Mouse (Mus musculus) kidney, embryonic 14.5 days (tissue): ENCODE data around the gene Evpl. TPM values are rescaled to one million over a fixed set of nuclear protein-coding genes. Genes with fewer than 3 reads are reported as not detected.

Source experiments
- ATAC-seq: fragments of 200-750 bp; cut with Nextera tagmentation; 2 replicates; pipeline ENCODE4 v1.8.0; 2017; ENCODE audit warnings: moderate number of reproducible peaks, mild to moderate bottlenecking, moderate TSS enrichment, moderate library complexity; ENCODE audit not compliant: low FRiP score, low TSS enrichment
- H3K27ac ChIP-seq: fragments of 300-500 bp; sonication (generic); 2 replicates; pipeline ENCODE4 v1.5.1; 2014; ENCODE audit warnings: low read depth, mild to moderate bottlenecking, low read length, moderate library complexity, mixed read lengths
- H3K27me3 ChIP-seq: fragments of 300-500 bp; sonication (generic); 2 replicates; pipeline ENCODE4 v1.6.1; 2014; ENCODE audit warnings: mild to moderate bottlenecking, low read length; ENCODE audit not compliant: control insufficient read depth, insufficient read depth
- H3K36me3 ChIP-seq: fragments of 300-500 bp; sonication (generic); 2 replicates; pipeline ENCODE4 v1.6.1; 2014; ENCODE audit warnings: low read length, mixed read lengths; ENCODE audit not compliant: control insufficient read depth, insufficient read depth
- H3K4me1 ChIP-seq: fragments of 300-500 bp; sonication (generic); 2 replicates; pipeline ENCODE4 v1.6.1; 2014; ENCODE audit warnings: low read length, mixed read lengths; ENCODE audit not compliant: control insufficient read depth, insufficient read depth
- H3K4me2 ChIP-seq: fragments of 300-500 bp; sonication (generic); replicated peaks from 2 replicates; pipeline ENCODE4 v1.6.1; 2014; ENCODE audit warnings: low read depth, mild to moderate bottlenecking, low read length
- H3K4me3 ChIP-seq: fragments of 300-500 bp; sonication (generic); 2 replicates; pipeline ENCODE4 v1.5.1; 2014; ENCODE audit warnings: mild to moderate bottlenecking, low read length
- H3K9ac ChIP-seq: fragments of 300-500 bp; sonication (generic); 2 replicates; pipeline ENCODE4 v1.6.1; 2014; ENCODE audit warnings: low read depth, mild to moderate bottlenecking, low read length, moderate library complexity
- H3K9me3 ChIP-seq: fragments of 300-500 bp; sonication (generic); 2 replicates; pipeline ENCODE4 v1.6.1; 2016; ENCODE audit warnings: low read length; ENCODE audit not compliant: control insufficient read depth
- WGBS: fragments of 180-500 bp; shearing (Covaris S2); extraction: QIAGEN DNeasy Blood & Tissue Kit; methylation state at CpG from one replicate; pipeline ENCODE4 v1.1.7; 2014; 5-methylcytosine and 5-hydroxymethylcytosine counted together
- polyA plus RNA-seq: library from polyadenylated mRNA; unstranded; fragments of >200 nt; fragmentation: Nextera tagmentation; extraction: Ambion mirVana; gene quantifications from 2 replicates; pipeline ENCODE4 v1.2.1, GENCODE M21; 2014

The Evpl gene
- polyA plus RNA-seq, 1 experiment from 2014 or later: 2.6 TPM

GRCm38 (mm10) chr11:116222740-116223059, 15.2 kb downstream of the Evpl start:
- Histone ChIP-seq H3K9me3 (peaks cover 7% of the 10 kb centered on the region; the same call in 1 of the 2 replicates), H3K4me2 (peak overlapping the region; percentile 60), H3K27ac (no peak overlapping the region), H3K27me3 (peaks cover 32% of the 10 kb centered on the region), H3K9ac (peak overlapping the region; percentile 48; the same call in 1 of the 2 replicates), H3K36me3 (no peaks in the 10 kb centered on the region), H3K4me1 (peaks cover 25% of the 10 kb centered on the region; the same call in 1 of the 2 replicates), H3K4me3 (peak overlapping the region; percentile 37)
- WGBS: 15% methylated on average over 23 of the region's 23 CpGs
- no peak for ATAC-seq

- H3K36me3 ChIP-seq: no peaks in the 10 kb centered on the region
- H3K4me2 ChIP-seq: peak overlapping the region; percentile 60
- peaks cover 7% of the 10 kb centered on the region; the same call in 1 of the 2 replicates for H3K9me3 ChIP-seq
- peaks cover 25% of the 10 kb centered on the region; the same call in 1 of the 2 replicates for H3K4me1 ChIP-seq
- H3K27me3 ChIP-seq: peaks cover 32% of the 10 kb centered on the region
- H3K9ac ChIP-seq: peak overlapping the region; percentile 48
- ATAC-seq: peak; percentile 17; the same call in 1 of the 2 replicates
- 8% methylated on average over 53 of the region's 53 CpGs for WGBS
- H3K4me3 ChIP-seq: peak overlapping the region; percentile 37
- no peak overlapping the region for H3K27ac ChIP-seq
Observed at GRCm38 (mm10) chr11:116221931-116222739, 15.7 kb downstream of the Evpl start.

GRCm38 (mm10) chr11:116219885-116220284, 18.0 kb downstream of the Evpl start:
- peaks cover 7% of the 10 kb centered on the region; the same call in 1 of the 2 replicates for H3K9me3 ChIP-seq
- H3K36me3 ChIP-seq: no peaks in the 10 kb centered on the region
- no peak overlapping the region for H3K27ac ChIP-seq
- H3K4me1 ChIP-seq: peaks cover 25% of the 10 kb centered on the region; the same call in 1 of the 2 replicates
- no peak overlapping the region for H3K9ac ChIP-seq
- WGBS: 19% methylated on average over 4 of the region's 4 CpGs
- ATAC-seq: no peak
- peaks cover 29% of the 10 kb centered on the region for H3K27me3 ChIP-seq
- H3K4me3 ChIP-seq: no peak overlapping the region
- no peak overlapping the region for H3K4me2 ChIP-seq

- no peaks in the 10 kb centered on the region for H3K36me3 ChIP-seq
- H3K27me3 ChIP-seq: peaks cover 28% of the 10 kb centered on the region
- no peak overlapping the region for H3K9ac ChIP-seq
- ATAC-seq: peak; percentile 26; the same call in 1 of the 2 replicates
- peaks cover 7% of the 10 kb centered on the region; the same call in 1 of the 2 replicates for H3K9me3 ChIP-seq
- peak overlapping the region; percentile 49; the same call in 1 of the 2 replicates for H3K27ac ChIP-seq
- H3K4me1 ChIP-seq: peaks cover 25% of the 10 kb centered on the region; the same call in 1 of the 2 replicates
- H3K4me2 ChIP-seq: no peak overlapping the region
- WGBS: 62% methylated on average over 7 of the region's 7 CpGs
- H3K4me3 ChIP-seq: no peak overlapping the region
Observed at GRCm38 (mm10) chr11:116218737-116219400, 19.0 kb downstream of the Evpl start.

- Histone ChIP-seq H3K4me3 (no peak overlapping the region), H3K9ac (no peak overlapping the region), H3K27ac (peak overlapping the region; percentile 27; the same call in 1 of the 2 replicates), H3K4me1 (peaks cover 25% of the 10 kb centered on the region; the same call in 1 of the 2 replicates), H3K36me3 (no peaks in the 10 kb centered on the region), H3K27me3 (peaks cover 22% of the 10 kb centered on the region), H3K9me3 (peaks cover 7% of the 10 kb centered on the region; the same call in 1 of the 2 replicates), H3K4me2 (no peak overlapping the region)
- whole genome bisulfite sequencing: 52% methylated on average over 2 of the region's 2 CpGs
- ATAC-seq: no peak
Observed at GRCm38 (mm10) chr11:116218263-116218662, 19.6 kb downstream of the Evpl start.

- no peak overlapping the region for H3K4me3 ChIP-seq
- H3K4me2 ChIP-seq: no peak overlapping the region
- peaks cover 15% of the 10 kb centered on the region; the same call in 1 of the 2 replicates for H3K4me1 ChIP-seq
- H3K9me3 ChIP-seq: peaks cover 4% of the 10 kb centered on the region; the same call in 1 of the 2 replicates
- ATAC-seq: no peak
- peaks cover 6% of the 10 kb centered on the region for H3K27me3 ChIP-seq
- no peaks in the 10 kb centered on the region for H3K36me3 ChIP-seq
- no peak overlapping the region for H3K27ac ChIP-seq
- 77% methylated on average over 11 of the region's 11 CpGs for WGBS
- H3K9ac ChIP-seq: 0 out of 2 replicates have a peak overlapping the region, but pooled peaks have one; percentile 12
Observed at GRCm38 (mm10) chr11:116216549-116216948, 21.3 kb downstream of the Evpl start.

GRCm38 (mm10) chr11:116215991-116216390, 21.9 kb downstream of the Evpl start:
- Histone ChIP-seq H3K9me3 (no peaks in the 10 kb centered on the region), H3K27me3 (peaks cover under 1% of the 10 kb centered on the region; the same call in 1 of the 2 replicates), H3K4me2 (no peak overlapping the region), H3K36me3 (no peaks in the 10 kb centered on the region), H3K9ac (0 out of 2 replicates have a peak overlapping the region, but pooled peaks have one; percentile 12), H3K27ac (no peak overlapping the region), H3K4me1 (peaks cover 15% of the 10 kb centered on the region; the same call in 1 of the 2 replicates), H3K4me3 (no peak overlapping the region)
- WGBS: 78% methylated on average over 6 of the region's 6 CpGs
- ATAC-seq: no peak

GRCm38 (mm10) chr11:116215181-116215580, 22.7 kb downstream of the Evpl start:
- H3K4me2 ChIP-seq: no peak overlapping the region
- H3K4me1 ChIP-seq: peaks cover 15% of the 10 kb centered on the region; the same call in 1 of the 2 replicates
- no peaks in the 10 kb centered on the region for H3K27me3 ChIP-seq
- no peaks in the 10 kb centered on the region for H3K36me3 ChIP-seq
- ATAC-seq: no peak
- 86% methylated on average over 7 of the region's 7 CpGs for WGBS
- no peak overlapping the region for H3K4me3 ChIP-seq
- H3K27ac ChIP-seq: no peak overlapping the region
- no peaks in the 10 kb centered on the region for H3K9me3 ChIP-seq
- no peak overlapping the region for H3K9ac ChIP-seq
